11 mouse cellular contexts compared by ENCODE assay signal in the genomic region with DNA sequence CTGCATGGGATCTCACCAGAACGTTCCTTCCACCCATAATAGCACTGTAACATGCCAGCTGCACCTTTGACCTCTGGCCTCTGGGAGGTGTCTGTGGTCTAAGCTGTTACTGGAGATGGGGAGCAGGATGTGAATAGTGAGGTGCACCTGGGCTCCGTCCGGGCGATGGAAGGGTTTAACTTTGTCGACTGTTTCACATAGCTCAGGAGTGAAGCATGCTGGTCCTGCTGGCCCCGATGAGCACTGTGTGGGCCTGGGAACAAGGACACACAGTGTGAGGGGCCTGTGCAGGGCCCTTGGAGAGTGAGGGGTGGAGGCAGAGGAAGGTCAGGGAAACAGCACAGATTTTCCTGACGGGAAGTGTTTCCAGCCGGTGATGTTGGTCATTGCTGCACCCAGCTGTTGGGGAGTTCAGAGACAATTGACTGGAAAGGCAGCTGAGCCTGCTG. TPM values are rescaled to one million over a fixed set of nuclear protein-coding genes. Genes with fewer than 3 reads are reported as not detected.
DNase-seq lines count a peak whose midpoint lies in the region; ATAC-seq and TF ChIP-seq lines count a peak whose summit lies in the region.
"Had no signal": no experiment of that assay in that cellular context is flagged by ENCODE, and none has a peak within 500 bp of the region (broad histone marks: within the 10 kb centered on the region; RNA-seq: fewer than 3 reads in every experiment).

No protein-coding gene starts in this region.

- no peak overlapping the region for H3K4me3 ChIP-seq in lung, embryonic 15.5 days
- no peak overlapping the region for H3K4me3 ChIP-seq in lung, adult 2 months (replicated peaks; ENCODE audit: extremely low read depth, low read depth, low read length)
- H3K4me3 ChIP-seq in stomach, embryonic 16.5 days (replicated peaks; ENCODE audit: low read length): no peak overlapping the region
- H3K4me3 ChIP-seq: embryonic facial prominence, embryonic 15.5 days; left cerebral cortex, adult 2 months; myocyte had no signal

- H3K9me3 ChIP-seq in lung, embryonic 15.5 days: no peaks in the 10 kb centered on the region
- H3K9me3 ChIP-seq in stomach, embryonic 16.5 days (replicated peaks; ENCODE audit: control insufficient read depth, low read length): no peaks in the 10 kb centered on the region
- H3K9me3 ChIP-seq: embryonic facial prominence, embryonic 15.5 days had no signal

- H3K27ac ChIP-seq in lung, embryonic 15.5 days: no peak overlapping the region
- H3K27ac ChIP-seq in stomach, embryonic 16.5 days (ENCODE audit: low read length): peak overlapping the region; percentile 10; the same call in 1 of the 2 replicates
- H3K27ac ChIP-seq: embryonic facial prominence, embryonic 15.5 days; left cerebral cortex, adult 2 months had no signal

- peaks cover 6% of the 10 kb centered on the region for H3K4me1 ChIP-seq in lung, embryonic 15.5 days
- H3K4me1 ChIP-seq in lung, adult 2 months (ENCODE audit: control insufficient read depth, insufficient read depth, low read length): no peaks in the 10 kb centered on the region; the same call in 1 of the 2 replicates
- peaks cover 7% of the 10 kb centered on the region for H3K4me1 ChIP-seq in stomach, embryonic 16.5 days (ENCODE audit: control insufficient read depth, insufficient read depth, low read length)

- ATAC-seq in lung, embryonic 15.5 days (ENCODE audit: borderline replicate concordance, extremely low read depth, low FRiP score, low TSS enrichment): peak; percentile 36; the same call in 1 of the 2 replicates
- no peak for ATAC-seq in stomach, embryonic 16.5 days (ENCODE audit: insufficient read depth, low FRiP score)

- 28% methylated on average over 8 of the region's 8 CpGs for WGBS in lung, embryonic 15.5 days
- WGBS in lung, adult 2 months: 45% methylated on average over 8 of the region's 8 CpGs
- 37% methylated on average over 8 of the region's 8 CpGs for WGBS in stomach, embryonic 16.5 days

- TF ChIP-seq CTCF in lung, adult 2 months (IDR thresholded peaks at IDR 0.05; ENCODE audit: insufficient read depth, low read length): no peak

- no peak overlapping the region for H3K9ac ChIP-seq in lung, embryonic 15.5 days
- no peak overlapping the region for H3K9ac ChIP-seq in stomach, embryonic 16.5 days (ENCODE audit: low read length)
- H3K9ac ChIP-seq: embryonic facial prominence, embryonic 15.5 days had no signal

- peak; percentile 92 for DNase-seq in heart, adult 11 months
- DNase-seq in heart, adult 8-10 months (ENCODE audit: low spot score): no peak
- no peak for DNase-seq in lung, adult 2 months
- DNase-seq in induced T-regulatory cell, adult 2 months (ENCODE audit: low read depth): peak; percentile 12
- DNase-seq in adrenal gland, adult 8-10 months: no peak
- no peak for DNase-seq in urinary bladder, postnatal 36 days (ENCODE audit: low spot score in 2 of 2)

- no peaks in the 10 kb centered on the region for H3K27me3 ChIP-seq in lung, embryonic 15.5 days
- no peaks in the 10 kb centered on the region for H3K27me3 ChIP-seq in stomach, embryonic 16.5 days (ENCODE audit: control insufficient read depth, insufficient read depth, low read length)
- H3K27me3 ChIP-seq: embryonic facial prominence, embryonic 15.5 days had no signal

- peaks cover 17% of the 10 kb centered on the region; the same call in 1 of the 2 replicates for H3K36me3 ChIP-seq in lung, embryonic 15.5 days
- peaks cover 17% of the 10 kb centered on the region; the same call in 1 of the 2 replicates for H3K36me3 ChIP-seq in stomach, embryonic 16.5 days (ENCODE audit: control insufficient read depth, insufficient read depth, low read length)

- TF ChIP-seq POLR2A in lung, adult 2 months (IDR thresholded peaks at IDR 0.05; ENCODE audit: borderline replicate concordance, extremely low read depth, low read depth, low read length): no peak

- no peak overlapping the region for H3K4me2 ChIP-seq in lung, embryonic 15.5 days
- H3K4me2 ChIP-seq in stomach, embryonic 16.5 days (ENCODE audit: low read depth, low read length): no peak overlapping the region
- H3K4me2 ChIP-seq: embryonic facial prominence, embryonic 15.5 days had no signal

RNA-seq across cellular contexts. Expression of a gene that starts 23.1 kb away (rescaled TPM):
- total RNA-seq in heart, adult 8-10 months (2022): 10 to 100 TPM in 1 of 4 experiments, 1 to 10 TPM in 3; 6.3 to 11.3 (median 9.1) TPM
- 21.7 and 24.4 TPM in 2 replicates for polyA plus RNA-seq in lung, embryonic 15.5 days (2015; fragmentation: Nextera tagmentation; extraction: Ambion mirVana)
- polyA plus RNA-seq in lung, adult 2 months (2012; rRNA removed): 22.8 and 31.2 TPM in 2 replicates
- 19.6 and 21.8 TPM in 2 replicates for polyA plus RNA-seq in stomach, embryonic 16.5 days (2015; fragmentation: Nextera tagmentation; extraction: Ambion mirVana)
- total RNA-seq in adrenal gland, adult 8-10 months (2022): 10 to 100 TPM; 44.7 to 78.6 (median 59.1) TPM

RNA-seq across cellular contexts. Expression of a gene that starts 44.5 kb away (rescaled TPM):
- total RNA-seq in heart, adult 8-10 months (2022): 10 to 100 TPM; 15.0 to 20.7 (median 18.0) TPM
- polyA plus RNA-seq in lung, embryonic 15.5 days (2015; fragmentation: Nextera tagmentation; extraction: Ambion mirVana): 6.6 and 8.4 TPM in 2 replicates
- polyA plus RNA-seq in lung, adult 2 months (2012; rRNA removed): 41.0 and 43.1 TPM in 2 replicates
- polyA plus RNA-seq in stomach, embryonic 16.5 days (2015; fragmentation: Nextera tagmentation; extraction: Ambion mirVana): 2.5 and 5.3 TPM in 2 replicates
- 10 to 100 TPM; 32.2 to 49.3 (median 41.6) TPM for total RNA-seq in adrenal gland, adult 8-10 months (2022)

Comparison
In these comparisons a context has a peak if more than half of its experiments do, and no peak if none do; other contexts are left out.
1. DNase-seq: peak in heart, adult 11 months (single experiment) and induced T-regulatory cell, adult 2 months (single experiment); none in heart, adult 8-10 months (single experiment), lung, adult 2 months (single experiment), adrenal gland, adult 8-10 months (single experiment) and urinary bladder, postnatal 36 days (0 of 2).